Mouse (Mus musculus) MEL (cell line): ENCODE measurements at regions not wholly inside any gene's neighbourhood (a gene's known extent, or its start where the extent isn't known, plus 50 kb on each side); places are given as distances from the start of the nearest gene placed in this dataset.

Experiments
- E2F4 ChIP-seq: IDR thresholded peaks from 2 replicates; pipeline ENCODE4 v1.6.1; 2011; ENCODE audit warnings: low read depth, low read length, improper control_type of control experiment, borderline replicate concordance
- EP300 ChIP-seq, 2 experiments: IDR thresholded peaks; 2 replicates each; pipeline ENCODE4 v1.6.1; 2011; ENCODE audit warnings: improper control_type of control experiment in 2 of 2, low read length in 2 of 2, low read depth in 1 of 2, mild to moderate bottlenecking in 1 of 2
- KAT2A ChIP-seq: conservative IDR thresholded peaks from 2 replicates; pipeline ENCODE4 v1.6.1; 2012; ENCODE audit warnings: low read depth, low read length, improper control_type of control experiment, inconsistent platforms
- MYC ChIP-seq: IDR thresholded peaks from 2 replicates; pipeline ENCODE4 v1.6.1; 2011; ENCODE audit warnings: low read depth, mild to moderate bottlenecking, low read length, improper control_type of control experiment, moderate library complexity
- TAL1 ChIP-seq: IDR thresholded peaks from 2 replicates; pipeline ENCODE4 v1.6.1; 2012; ENCODE audit warnings: mild to moderate bottlenecking, inconsistent platforms, low read length, moderate library complexity, mixed read lengths

GRCm38 (mm10) chr3:70321161-70321657, 313.8 kb downstream of the Otol1 start:
- no peak for TF ChIP-seq TAL1
- no peak for TF ChIP-seq KAT2A
- TF ChIP-seq E2F4, result no peak
- TF ChIP-seq MYC, result no peak
- TF ChIP-seq EP300 (IDR thresholded peaks at IDR 0.05; ENCODE audit: low read depth in 1 of 2, low read length in 2 of 2), result no peak
